Mouse (Mus musculus) megakaryocyte, adult 5-6 weeks (primary cell): ENCODE data around the gene Rbm3. TPM values are rescaled to one million over a fixed set of nuclear protein-coding genes. Genes with fewer than 3 reads are reported as not detected.

Experiments used
- ATAC-seq: 2 replicates; pipeline ENCODE4 v1.8.0; 2016; ENCODE audit warnings: mild to moderate bottlenecking, inconsistent platforms; ENCODE audit not compliant: poor library complexity, severe bottlenecking
- total RNA-seq, 2 experiments: library from RNA; stranded (forward) in 1 of 2; stranded (reverse) in 1 of 2; fragments of 153-499, 151-499 nt in 1 of 2; fragments of 221-1000, 200-1000 nt in 1 of 2; gene quantifications; 2 replicates each; pipeline versions ENCODE4 v1.2.3 to v1.2.4; 2015 to 2017

Gene Rbm3
- total RNA-seq (2015) = 982 and 1,036 TPM in 2 replicates
- total RNA-seq (2017) = 1,421 and 1,439 TPM in 2 replicates

GRCm38 (mm10) chrX:8145153-8145991 is at the start of gene Rbm3:
Gene Rbm3, minus strand, starts transcription at chrX:8145880.
- peak; percentile 94 for ATAC-seq

GRCm38 (mm10) chrX:8193419-8193723 is 47.7 kb upstream of the Rbm3 start, which contains the start of gene Ebp:
Gene Ebp, minus strand, starts transcription at chrX:8193512.
- peak; percentile 17 for ATAC-seq

GRCm38 (mm10) chrX:8192640-8193418 is 47.1 kb upstream of the Rbm3 start:
- peak; percentile 100 for ATAC-seq

- no peak for ATAC-seq
Observed at GRCm38 (mm10) chrX:8192126-8192639, 46.5 kb upstream of the Rbm3 start.

- ATAC-seq = no peak
Observed at GRCm38 (mm10) chrX:8182871-8183540, 37.3 kb upstream of the Rbm3 start.

- ATAC-seq = no peak
Observed at GRCm38 (mm10) chrX:8179646-8180045, 34.0 kb upstream of the Rbm3 start.

GRCm38 (mm10) chrX:8178871-8179270 is 33.2 kb upstream of the Rbm3 start:
- no peak for ATAC-seq

- peak; percentile 92 for ATAC-seq
Observed at GRCm38 (mm10) chrX:8175504-8176385, 30.1 kb upstream of the Rbm3 start, which contains the start of gene Tbc1d25. Gene Tbc1d25, minus strand, starts transcription at chrX:8176181.

GRCm38 (mm10) chrX:8175169-8175503 is 29.5 kb upstream of the Rbm3 start:
- no peak for ATAC-seq

GRCm38 (mm10) chrX:8167716-8168647 is 22.3 kb upstream of the Rbm3 start:
- ATAC-seq = peak; percentile 93

- no peak for ATAC-seq
Observed at GRCm38 (mm10) chrX:8164471-8164870, 18.8 kb upstream of the Rbm3 start.

GRCm38 (mm10) chrX:8163076-8163475 is 17.4 kb upstream of the Rbm3 start:
- ATAC-seq = no peak

- ATAC-seq = no peak
Observed at GRCm38 (mm10) chrX:8143750-8144149, 1.9 kb downstream of the Rbm3 start.

GRCm38 (mm10) chrX:8142948-8143347 is 2.7 kb downstream of the Rbm3 start:
- no peak for ATAC-seq

GRCm38 (mm10) chrX:8141058-8141457 is 4.6 kb downstream of the Rbm3 start:
- no peak for ATAC-seq

- ATAC-seq = no peak
Observed at GRCm38 (mm10) chrX:8140446-8140845, 5.2 kb downstream of the Rbm3 start.

GRCm38 (mm10) chrX:8139480-8139879 is 6.2 kb downstream of the Rbm3 start:
- no peak for ATAC-seq

- no peak for ATAC-seq
Observed at GRCm38 (mm10) chrX:8135886-8136285, 9.8 kb downstream of the Rbm3 start.
